Mouse (Mus musculus) ES-Bruce4 (cell line): ENCODE results near the gene Slc20a1.

Experiments used
- CTCF ChIP-seq: IDR thresholded peaks from one replicate; pipeline ENCODE4 v1.8.1; 2011; ENCODE audit warnings: low read depth, low read length
- EP300 ChIP-seq: IDR thresholded peaks from 2 replicates; pipeline ENCODE4 v1.6.1; 2011; ENCODE audit warnings: low read depth, low read length; ENCODE audit not compliant: insufficient read depth

DNA sequence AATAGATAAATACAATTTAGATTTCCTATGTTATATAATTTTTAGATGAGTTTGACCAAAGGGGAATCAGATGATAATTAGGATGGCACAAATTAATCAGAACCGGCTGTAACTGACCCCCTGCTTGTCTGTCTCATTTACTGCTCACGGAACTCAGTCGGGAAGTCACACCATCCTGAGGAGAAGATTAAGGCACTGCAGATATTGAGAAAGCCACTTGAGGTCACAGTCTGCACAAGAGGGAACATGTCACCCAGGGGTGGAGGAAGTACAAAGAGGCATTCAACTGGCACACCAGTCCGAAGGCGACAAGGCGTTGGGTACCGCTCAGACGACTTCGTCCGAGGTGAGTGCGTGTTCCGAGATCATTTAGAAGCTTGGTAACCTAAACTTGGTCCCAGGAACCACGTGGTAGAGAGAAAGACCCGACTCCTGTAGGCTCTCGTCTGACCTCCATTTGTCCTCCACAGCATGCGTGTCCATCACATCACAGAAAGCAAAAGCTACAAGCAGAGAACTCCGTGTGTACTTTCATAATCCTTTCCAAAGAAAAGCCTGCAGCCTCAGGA is 26.8 kb downstream of the Slc20a1 start:
- TF ChIP-seq CTCF (no peak), EP300 (no peak)
